Mouse (Mus musculus) hindbrain, postnatal 0 days (tissue): ENCODE measurements at regions not wholly inside any gene's neighbourhood (a gene's known extent, or its start where the extent isn't known, plus 50 kb on each side); places are given as distances from the start of the nearest gene placed in this dataset.
"Not testable (repeated sequence)": the region's sequence is repeated elsewhere in the genome, so short reads cannot be mapped to it uniquely, and the experiment has no call there.

Experiments
- ATAC-seq: fragments of 200-750 bp; cut with Nextera tagmentation; 2 replicates; pipeline ENCODE4 v1.8.0; 2017; ENCODE audit warnings: mild to moderate bottlenecking, moderate TSS enrichment, moderate library complexity
- DNase-seq: peaks from one replicate; pipeline ENCODE4 v3.0.0-alpha.2; 2015; ENCODE audit warnings: low spot score
- H3K27ac ChIP-seq: fragments of 300-500 bp; sonication (generic); 2 replicates; pipeline ENCODE4 v1.5.1; 2014; ENCODE audit warnings: mild to moderate bottlenecking
- H3K27me3 ChIP-seq: fragments of 300-500 bp; sonication (generic); 2 replicates; pipeline ENCODE4 v1.6.1; 2014; ENCODE audit warnings: low read length, mixed read lengths; ENCODE audit not compliant: insufficient read depth
- H3K36me3 ChIP-seq: fragments of 300-500 bp; sonication (generic); 2 replicates; pipeline ENCODE4 v1.6.1; 2014; ENCODE audit warnings: low read length, mixed read lengths; ENCODE audit not compliant: insufficient read depth
- H3K4me1 ChIP-seq: fragments of 300-500 bp; sonication (generic); 2 replicates; pipeline ENCODE4 v1.6.1; 2014; ENCODE audit warnings: antibody characterized with exemption, low read length, mixed read lengths; ENCODE audit not compliant: insufficient read depth
- H3K4me2 ChIP-seq: fragments of 300-500 bp; sonication (generic); 2 replicates; pipeline ENCODE4 v1.6.1; 2014; ENCODE audit warnings: low read depth, mild to moderate bottlenecking, low read length, moderate library complexity, mixed read lengths
- H3K4me3 ChIP-seq: fragments of 300-500 bp; sonication (generic); 2 replicates; pipeline ENCODE4 v1.5.1; 2014; ENCODE audit warnings: low read length
- H3K9ac ChIP-seq: fragments of 300-500 bp; sonication (generic); replicated peaks from 2 replicates; pipeline ENCODE4 v1.6.1; 2014; ENCODE audit warnings: mild to moderate bottlenecking, low read length, moderate library complexity, mixed read lengths
- H3K9me3 ChIP-seq: fragments of 300-500 bp; sonication (generic); 2 replicates; pipeline ENCODE4 v1.6.1; 2016; ENCODE audit warnings: low read length, mixed read lengths
- CTCF ChIP-seq: IDR thresholded peaks from 2 replicates; pipeline ENCODE4 v1.5.1; 2016; ENCODE audit warnings: antibody characterized with exemption, control low read depth, low read depth
- WGBS: fragments of 180-500 bp; shearing (Covaris S2); extraction: QIAGEN DNeasy Blood & Tissue Kit; methylation state at CpG from one replicate; pipeline ENCODE4 v1.1.7; 2014; 5-methylcytosine and 5-hydroxymethylcytosine counted together

DNA sequence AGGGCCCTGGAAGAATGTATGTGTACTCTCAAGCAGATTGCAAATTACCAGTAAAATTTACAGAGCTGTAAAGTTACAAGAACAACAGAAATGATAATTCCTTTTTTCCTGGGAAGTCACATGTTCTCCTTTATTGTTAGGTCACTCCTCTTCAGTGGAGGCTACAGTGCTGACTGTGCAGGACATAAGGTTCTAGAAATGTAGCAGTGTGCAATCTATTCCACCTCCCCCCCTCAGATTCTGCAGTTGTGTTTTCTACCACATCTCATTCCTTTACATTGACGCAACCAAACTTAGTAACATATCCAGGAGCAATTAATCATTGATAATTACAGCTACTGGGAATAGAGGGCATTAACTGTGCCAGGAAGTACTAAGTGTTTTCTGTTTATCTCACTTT, 385.3 kb upstream of the Tnc start:
- Histone ChIP-seq H3K9me3 (no peaks in the 10 kb centered on the region), H3K4me1 (no peaks in the 10 kb centered on the region), H3K27ac (no peak overlapping the region), H3K27me3 (no peaks in the 10 kb centered on the region), H3K4me2 (no peak overlapping the region), H3K9ac (no peak overlapping the region), H3K4me3 (no peak overlapping the region), H3K36me3 (no peaks in the 10 kb centered on the region)
- WGBS, result 79% methylated on average over 1 of the region's 1 CpGs
- no peak for TF ChIP-seq CTCF
- no peak for DNase-seq
- ATAC-seq, result no peak

DNA sequence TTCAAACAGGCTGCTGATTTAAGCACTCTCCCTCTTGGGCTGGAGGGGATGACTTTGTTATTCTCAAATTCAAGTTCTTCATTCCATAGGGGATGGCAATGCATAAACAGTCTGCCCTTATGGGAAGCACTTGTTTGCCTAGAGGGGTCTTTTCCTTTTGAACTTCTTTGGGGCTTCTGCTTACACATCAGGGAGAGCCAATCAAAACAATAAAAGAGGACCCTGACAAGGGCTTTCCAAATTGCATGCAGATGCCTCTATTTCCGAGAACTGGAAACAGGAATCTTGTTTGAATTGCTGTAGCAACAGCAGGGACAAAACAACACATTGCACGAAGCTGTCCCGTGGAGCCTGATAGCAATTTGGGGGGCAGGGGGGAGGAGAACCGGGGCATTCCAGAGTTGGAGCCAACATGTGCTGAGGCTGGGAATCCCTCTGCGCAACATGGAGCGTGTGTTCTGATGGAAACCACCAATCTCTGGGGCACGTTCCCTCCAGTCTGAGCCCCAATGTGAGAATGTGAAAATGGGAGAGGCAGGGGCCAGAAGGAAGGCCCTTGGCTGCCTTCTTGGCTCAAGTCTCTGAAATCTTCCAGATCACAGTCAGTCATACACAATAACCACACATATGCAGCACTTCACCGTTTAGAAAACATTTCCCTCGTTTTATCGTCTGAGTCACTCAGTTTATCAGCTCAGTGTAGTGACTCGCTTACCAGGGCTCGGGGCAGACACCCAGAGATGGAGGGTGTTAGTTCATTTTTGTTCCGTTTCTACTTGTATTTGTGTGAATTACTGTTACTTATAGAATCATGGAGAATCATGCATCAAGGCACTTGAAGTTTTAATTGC, 391.2 kb upstream of the Tnc start:
- Histone ChIP-seq H3K27ac (no peak overlapping the region), H3K27me3 (no peaks in the 10 kb centered on the region), H3K4me3 (no peak overlapping the region), H3K9me3 (no peaks in the 10 kb centered on the region), H3K4me2 (no peak overlapping the region), H3K9ac (no peak overlapping the region), H3K4me1 (no peaks in the 10 kb centered on the region), H3K36me3 (no peaks in the 10 kb centered on the region)
- DNase-seq (no peak), ATAC-seq (no peak)
- no peak for TF ChIP-seq CTCF
- 73% methylated on average over 13 of the region's 13 CpGs for WGBS

- no peak overlapping the region for H3K4me2 ChIP-seq
- H3K4me3 ChIP-seq, result no peak overlapping the region
- 27% methylated on average over 1 of the region's 1 CpGs for WGBS
- DNase-seq, result no peak
- peak overlapping the region; percentile 59 for H3K27ac ChIP-seq
- H3K36me3 ChIP-seq, result no peaks in the 10 kb centered on the region
- no peak for TF ChIP-seq CTCF
- H3K27me3 ChIP-seq, result no peaks in the 10 kb centered on the region
- H3K9ac ChIP-seq, result no peak overlapping the region
- H3K4me1 ChIP-seq, result no peaks in the 10 kb centered on the region
- ATAC-seq, result peak; percentile 67; the same call in 1 of the 2 replicates
- no peaks in the 10 kb centered on the region for H3K9me3 ChIP-seq
These were observed 404.6 kb upstream of the Tnc start for GRCm38 (mm10) chr4:64451442-64451841.

GRCm38 (mm10) chr4:64451946-64452345, 405.1 kb upstream of the Tnc start:
- ATAC-seq (peak; percentile 89), DNase-seq (peak; percentile 58)
- no peaks in the 10 kb centered on the region for H3K27me3 ChIP-seq
- H3K4me3 ChIP-seq, result no peak overlapping the region
- WGBS, result 3% methylated on average over 1 of the region's 1 CpGs
- peak overlapping the region; percentile 59; the same call in 1 of the 2 replicates for H3K27ac ChIP-seq
- H3K4me1 ChIP-seq, result no peaks in the 10 kb centered on the region
- H3K9ac ChIP-seq, result no peak overlapping the region
- no peaks in the 10 kb centered on the region for H3K9me3 ChIP-seq
- H3K36me3 ChIP-seq, result no peaks in the 10 kb centered on the region
- no peak for TF ChIP-seq CTCF
- no peak overlapping the region for H3K4me2 ChIP-seq

DNA sequence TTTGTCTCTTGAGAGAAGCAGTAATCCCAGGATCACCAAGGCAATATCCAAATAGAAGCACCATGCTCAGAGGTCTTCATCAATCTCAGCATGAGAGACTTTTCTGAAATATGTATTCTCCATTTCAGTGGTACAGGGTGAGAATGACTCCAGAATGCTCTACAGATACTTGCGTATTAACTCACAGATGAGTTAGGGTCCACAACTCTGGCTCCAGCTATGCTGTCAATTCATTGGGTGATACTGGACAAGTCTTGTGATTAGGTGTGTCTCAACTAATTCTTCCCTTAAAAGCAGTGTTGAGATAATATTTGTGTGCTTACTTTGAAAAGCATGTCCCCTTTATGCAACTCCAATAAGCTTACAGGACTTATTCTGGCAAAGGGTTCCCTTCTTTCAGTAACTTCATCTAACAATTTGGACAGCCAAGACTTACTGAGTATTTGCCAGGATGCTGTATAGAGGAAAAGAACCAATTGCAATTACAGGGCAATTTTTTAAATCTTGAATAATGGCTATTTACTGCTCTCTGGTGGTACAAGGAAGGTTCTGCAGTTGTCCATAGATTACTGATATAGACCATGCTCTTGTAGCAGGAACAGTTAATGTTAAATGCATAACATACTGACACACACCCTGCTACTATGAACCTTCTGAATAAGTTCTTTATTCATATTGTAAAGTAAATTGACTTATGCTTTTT, 445.6 kb upstream of the Tnc start:
- Histone ChIP-seq H3K27ac (no peak overlapping the region), H3K9ac (no peak overlapping the region), H3K4me3 (no peak overlapping the region), H3K4me2 (no peak overlapping the region), H3K9me3 (no peaks in the 10 kb centered on the region), H3K36me3 (no peaks in the 10 kb centered on the region), H3K4me1 (0 out of 2 replicates have a peak, but pooled peaks cover 3% of the 10 kb centered on the region), H3K27me3 (no peaks in the 10 kb centered on the region)
- WGBS, result 90% methylated on average over 1 of the region's 1 CpGs
- ATAC-seq (peak; percentile 58), DNase-seq (peak; percentile 74)
- TF ChIP-seq CTCF, result peak; percentile 76

DNA sequence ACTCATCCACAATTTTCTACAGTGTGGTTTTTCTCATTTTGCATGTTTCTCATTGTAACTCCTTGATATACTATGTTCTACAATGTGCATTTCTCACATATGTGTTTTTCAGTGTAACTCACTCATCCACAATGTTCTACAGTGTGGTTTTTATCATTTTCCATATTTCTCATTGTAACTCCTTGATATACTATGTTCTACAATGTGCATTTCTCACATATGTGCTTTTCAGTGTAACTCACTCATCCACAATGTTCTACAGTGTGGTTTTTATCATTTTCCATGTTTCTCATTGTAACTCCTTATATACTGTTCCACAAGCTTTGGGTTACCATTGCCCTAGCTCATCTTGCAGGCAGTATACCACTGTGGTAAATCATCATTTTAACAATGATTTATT, 450.9 kb upstream of the Tnc start:
- not testable (repeated sequence) for H3K9ac ChIP-seq, H3K27ac ChIP-seq, H3K27me3 ChIP-seq, H3K9me3 ChIP-seq, H3K4me3 ChIP-seq, H3K36me3 ChIP-seq, H3K4me2 ChIP-seq, H3K4me1 ChIP-seq
- DNase-seq, result peak; percentile 6
- ATAC-seq, result peak; percentile 87
